Mouse (Mus musculus) adrenal gland, postnatal 25 days (tissue): ENCODE data around the gene Scrn3. TPM values are rescaled to one million over a fixed set of nuclear protein-coding genes. Genes with fewer than 3 reads are reported as not detected.

ENCODE experiments used
- DNase-seq: peaks from one replicate; pipeline ENCODE4 v3.0.0; 2021; ENCODE audit warnings: mixed read lengths
- total RNA-seq: library from RNA; stranded (reverse); gene quantifications from 2 replicates; pipeline ENCODE4 v1.2.3, GENCODE M21; 2021

Scrn3 gene
- total RNA-seq, 1 experiment from 2014 or later: 29.1 TPM

DNA sequence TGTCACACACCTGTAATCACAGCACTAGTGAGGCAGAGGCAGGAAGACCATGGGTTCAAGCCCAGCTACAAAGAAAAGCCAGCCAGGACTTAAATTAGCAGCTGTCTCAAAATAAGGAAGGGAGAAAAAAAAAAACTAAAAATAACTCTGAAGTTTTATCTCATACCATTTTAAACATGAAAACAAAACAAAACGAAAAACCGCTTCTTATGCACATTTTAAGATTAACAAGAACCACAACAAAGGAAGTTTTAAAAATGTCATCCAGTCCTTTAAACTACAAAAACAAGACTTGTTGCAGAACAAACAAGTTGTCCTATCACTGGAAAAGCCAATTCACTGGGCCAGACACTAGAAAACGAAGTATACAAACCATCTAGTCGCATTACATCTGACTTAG lies 72.8 kb downstream of the Scrn3 start:
- no peak for DNase-seq

DNA sequence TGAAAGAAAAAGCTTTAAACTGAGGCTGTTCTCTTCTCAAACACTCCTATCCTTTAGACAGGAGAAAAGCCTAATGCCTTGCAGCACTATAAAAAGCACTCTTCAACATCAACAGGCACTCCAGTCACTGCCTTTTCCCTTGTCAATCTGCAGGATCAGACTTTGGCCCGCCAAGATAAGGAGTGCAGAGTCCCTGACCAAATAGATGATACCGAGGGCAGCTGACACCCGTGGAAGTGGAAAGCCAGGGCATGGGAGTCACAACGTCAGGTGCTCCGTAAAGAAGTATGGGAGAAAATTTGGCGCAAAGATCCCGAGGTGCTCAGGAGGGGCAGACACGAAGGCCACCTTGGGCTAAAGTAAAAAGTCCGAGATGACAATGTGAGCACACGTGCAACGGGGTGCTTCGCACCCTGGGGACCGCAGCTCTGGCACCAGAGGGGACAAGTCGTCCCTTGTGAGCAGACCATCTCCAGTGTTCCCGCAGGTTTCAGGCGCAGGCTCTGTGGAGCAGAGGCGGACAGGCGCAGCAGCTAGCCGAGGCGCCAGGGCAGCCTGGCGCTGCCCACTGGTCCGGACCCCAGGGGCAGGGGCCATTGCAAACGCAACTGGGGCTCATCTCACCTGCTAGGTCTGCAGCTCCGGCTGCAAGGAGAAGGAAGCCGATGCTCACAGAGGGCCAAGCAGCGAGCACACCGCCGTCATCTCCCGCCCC lies 73.4 kb downstream of the Scrn3 start:
- DNase-seq: no peak

DNA sequence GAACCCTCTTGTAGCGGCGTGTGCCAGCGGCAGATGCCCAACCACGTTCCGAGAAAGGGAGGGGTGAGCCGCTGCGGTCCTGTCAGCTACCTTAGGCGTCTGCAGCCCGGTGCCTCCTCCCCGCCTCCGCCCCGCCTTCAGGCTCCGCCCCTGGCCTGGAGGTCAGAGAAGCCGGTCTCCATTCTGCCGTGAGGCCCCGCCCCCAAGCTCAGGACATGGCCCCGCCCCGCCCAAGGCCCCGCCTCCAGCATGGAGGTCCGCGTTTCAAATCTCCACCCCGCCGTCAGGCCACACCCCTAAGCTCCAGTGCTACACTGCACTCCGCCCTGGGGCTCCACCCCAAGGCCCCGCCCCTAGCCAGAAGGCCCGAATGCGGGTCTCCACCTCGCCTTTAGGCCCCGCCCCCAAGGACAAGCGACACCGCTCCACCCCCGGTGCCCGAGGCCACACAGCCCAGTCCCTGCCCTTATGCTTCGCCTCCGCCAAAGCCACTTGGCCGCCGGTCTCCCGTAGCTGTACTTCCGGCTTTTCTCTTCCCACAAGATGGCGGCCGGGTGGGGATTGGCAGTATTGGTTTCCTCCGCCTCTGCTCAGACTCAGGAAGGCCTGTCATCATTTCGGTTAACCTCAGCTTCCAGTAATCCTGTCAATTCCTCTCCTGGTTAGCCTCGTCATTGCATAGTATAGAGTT lies 74.1 kb downstream of the Scrn3 start, which contains the start of gene Gpr155:
Gene Gpr155 (minus strand): TSS at position 217 of the 691 bp plus-strand sequence.
- peak; percentile 100 for DNase-seq

Other genes with a start within 250 kb of the Scrn3 start
- 46.2 and 52.6 TPM in 2 replicates for gene Ola1, start 93.7 kb upstream of the Scrn3 start, total RNA-seq
- not detected in 2 replicates for gene Sp9, start 40.7 kb upstream of the Scrn3 start, total RNA-seq
- gene Cir1, start 100 bp downstream of the Scrn3 start, total RNA-seq: 22.7 and 27.6 TPM in 2 replicates
- 5.7 and 8.3 TPM in 2 replicates for gene Gpr155, start 74.0 kb downstream of the Scrn3 start, total RNA-seq
- gene Wipf1, start 217.1 kb downstream of the Scrn3 start, total RNA-seq: 14.9 and 17.0 TPM in 2 replicates